Mouse (Mus musculus) liver, embryonic 14.5 days (tissue): ENCODE data around the gene Hal. TPM values are rescaled to one million over a fixed set of nuclear protein-coding genes. Genes with fewer than 3 reads are reported as not detected.

Experiments
- ATAC-seq: fragments of 200-750 bp; cut with Nextera tagmentation; 2 replicates; pipeline ENCODE4 v1.8.0; 2017; ENCODE audit warnings: moderate number of reproducible peaks, mild to moderate bottlenecking, moderate library complexity; ENCODE audit not compliant: insufficient read depth
- DNase-seq, 3 experiments: peaks; one replicate each; pipeline ENCODE4 v3.0.0-alpha.2; 2012 to 2013; ENCODE audit warnings: low read depth in 3 of 3, low spot score in 3 of 3
- H3K27ac ChIP-seq: fragments of 300-500 bp; sonication (generic); 2 replicates; pipeline ENCODE4 v1.5.1; 2014; ENCODE audit warnings: moderate library complexity, mild to moderate bottlenecking, control low read depth, inconsistent platforms
- H3K27me3 ChIP-seq: fragments of 300-500 bp; sonication (generic); 2 replicates; pipeline ENCODE4 v1.6.1; 2014; ENCODE audit warnings: mild to moderate bottlenecking, low read length, moderate library complexity; ENCODE audit not compliant: control insufficient read depth, insufficient read depth
- H3K36me3 ChIP-seq: fragments of 300-500 bp; sonication (generic); replicated peaks from 2 replicates; pipeline ENCODE4 v1.6.1; 2014; ENCODE audit warnings: low read depth; ENCODE audit not compliant: control insufficient read depth, insufficient read depth
- H3K4me1 ChIP-seq, 2 experiments: fragments of 200-500 bp in 1 of 2; fragments of 300-500 bp in 1 of 2; sonication (generic) in 1 of 2; replicated peaks; 2 replicates each; pipeline ENCODE4 v1.6.1; 2012 to 2014; ENCODE audit warnings: antibody characterized with exemption in 1 of 2, inconsistent platforms in 1 of 2, low read length in 1 of 2; ENCODE audit not compliant: control insufficient read depth in 2 of 2, insufficient read depth in 2 of 2
- H3K4me2 ChIP-seq: fragments of 300-500 bp; sonication (generic); 2 replicates; pipeline ENCODE4 v1.6.1; 2014; ENCODE audit warnings: low read depth, mild to moderate bottlenecking, control low read depth, moderate library complexity
- H3K4me3 ChIP-seq, 2 experiments: fragments of 200-500 bp in 1 of 2; fragments of 300-500 bp in 1 of 2; sonication (generic) in 1 of 2; 2 replicates each; pipeline ENCODE4 v1.5.1; 2012 to 2014; ENCODE audit warnings: low read depth in 2 of 2, low read length in 2 of 2, mild to moderate bottlenecking in 2 of 2, control low read depth in 1 of 2, inconsistent platforms in 1 of 2, moderate library complexity in 1 of 2; ENCODE audit not compliant: insufficient read depth in 1 of 2
- H3K9ac ChIP-seq: fragments of 300-500 bp; sonication (generic); replicated peaks from 2 replicates; pipeline ENCODE4 v1.6.1; 2014; ENCODE audit warnings: mild to moderate bottlenecking, control low read depth, moderate library complexity
- H3K9me3 ChIP-seq: fragments of 300-500 bp; sonication (generic); 2 replicates; pipeline ENCODE4 v1.6.1; 2016; ENCODE audit warnings: low read length, mixed read lengths; ENCODE audit not compliant: control insufficient read depth
- CTCF ChIP-seq: IDR thresholded peaks from 2 replicates; pipeline ENCODE4 v1.5.1; 2016; ENCODE audit warnings: antibody characterized with exemption, low read depth, control low read depth
- EP300 ChIP-seq: IDR thresholded peaks from 2 replicates; pipeline ENCODE4 v1.6.1; 2016; ENCODE audit warnings: antibody characterized with exemption, low read depth
- WGBS: fragments of 180-500 bp; shearing (Covaris S2); extraction: QIAGEN DNeasy Blood & Tissue Kit; methylation state at CpG from one replicate; pipeline ENCODE4 v1.1.7; 2014; ENCODE audit not compliant: insufficient replicate concordance; 5-methylcytosine and 5-hydroxymethylcytosine counted together
- polyA plus RNA-seq, 2 experiments: library from polyadenylated mRNA; depleted of rRNA in 1 of 2; stranded (reverse) in 1 of 2; unstranded in 1 of 2; fragments of >200 nt; fragmentation: Nextera tagmentation in 1 of 2; extraction: Ambion mirVana in 1 of 2; gene quantifications; 2 replicates each; pipeline versions ENCODE4 v1.2.1 to v1.2.3; 2012 to 2014

The Hal gene
- polyA plus RNA-seq, 2 experiments: 2.1 to 4.7 TPM

- TF ChIP-seq EP300 (no peak), CTCF (no peak)
- no peaks in the 10 kb centered on the region for H3K36me3 ChIP-seq
- H3K27ac ChIP-seq: no peak overlapping the region
- no peak overlapping the region for H3K4me3 ChIP-seq
- no peak overlapping the region for H3K4me2 ChIP-seq
- no peaks in the 10 kb centered on the region; a peak in 1 of 4 replicates for H3K4me1 ChIP-seq
- H3K9me3 ChIP-seq: no peaks in the 10 kb centered on the region
- H3K27me3 ChIP-seq: no peaks in the 10 kb centered on the region
- WGBS: 78% methylated on average over 10 of the region's 10 CpGs
- no peak overlapping the region for H3K9ac ChIP-seq
- DNase-seq: no peak
- ATAC-seq: no peak
Measured at GRCm38 (mm10) chr10:93567066-93567465, 78.5 kb downstream of the Hal start.

- WGBS: 74% methylated on average over 11 of the region's 11 CpGs
- H3K4me1 ChIP-seq: no peaks in the 10 kb centered on the region; a peak in 1 of 4 replicates
- ATAC-seq: no peak
Measured at GRCm38 (mm10) chr10:93567841-93568566, 79.4 kb downstream of the Hal start.

GRCm38 (mm10) chr10:93568671-93569070, 80.1 kb downstream of the Hal start:
- Histone ChIP-seq H3K4me1 (no peaks in the 10 kb centered on the region; a peak in 1 of 4 replicates), H3K36me3 (no peaks in the 10 kb centered on the region), H3K9me3 (no peaks in the 10 kb centered on the region), H3K27me3 (no peaks in the 10 kb centered on the region), H3K27ac (no peak overlapping the region), H3K9ac (no peak overlapping the region), H3K4me2 (no peak overlapping the region), H3K4me3 (no peak overlapping the region)
- DNase-seq (no peak), ATAC-seq (no peak)
- 64% methylated on average over 6 of the region's 6 CpGs for WGBS
- TF ChIP-seq EP300 (no peak), CTCF (no peak)

More at GRCm38 (mm10) chr10:93567841-93568566, 79.4 kb downstream of the Hal start:
- DNase-seq: no peak
- Histone ChIP-seq H3K27me3 (no peaks in the 10 kb centered on the region), H3K27ac (no peak overlapping the region), H3K4me2 (no peak overlapping the region), H3K9me3 (no peaks in the 10 kb centered on the region), H3K4me3 (no peak overlapping the region), H3K36me3 (no peaks in the 10 kb centered on the region), H3K9ac (no peak overlapping the region)
- no peak for TF ChIP-seq EP300
- TF ChIP-seq CTCF: 0 out of 2 replicates have a peak, but pooled peaks have one; percentile 9

Other genes with a start within 250 kb of the Hal start
- 3.1 and 4.6 TPM in 2 replicates for gene Elk3, start 177.6 kb upstream of the Hal start, polyA plus RNA-seq (2012; rRNA removed)
- gene Elk3, start 177.6 kb upstream of the Hal start, polyA plus RNA-seq (2014; fragmentation: Nextera tagmentation; extraction: Ambion mirVana): 3.7 and 4.0 TPM in 2 replicates
- gene Lta4h, start 35.4 kb upstream of the Hal start, polyA plus RNA-seq (2012; rRNA removed): 24.9 and 41.0 TPM in 2 replicates
- 63.4 and 65.8 TPM in 2 replicates for gene Lta4h, start 35.4 kb upstream of the Hal start, polyA plus RNA-seq (2014; fragmentation: Nextera tagmentation; extraction: Ambion mirVana)
- 4.1 and 5.7 TPM in 2 replicates for gene Amdhd1, start 51.3 kb downstream of the Hal start, polyA plus RNA-seq (2012; rRNA removed)
- gene Amdhd1, start 51.3 kb downstream of the Hal start, polyA plus RNA-seq (2014; fragmentation: Nextera tagmentation; extraction: Ambion mirVana): 9.7 and 10.1 TPM in 2 replicates
- gene Ccdc38, start 51.9 kb downstream of the Hal start, polyA plus RNA-seq (2012; rRNA removed): 0.02 TPM in 1 of 2 replicates, not detected in the other
- 0.09 and 0.15 TPM in 2 replicates for gene Ccdc38, start 51.9 kb downstream of the Hal start, polyA plus RNA-seq (2014; fragmentation: Nextera tagmentation; extraction: Ambion mirVana)
- gene Snrpf, start 100.9 kb downstream of the Hal start, polyA plus RNA-seq (2012; rRNA removed): 52.9 and 104 TPM in 2 replicates
- gene Snrpf, start 100.9 kb downstream of the Hal start, polyA plus RNA-seq (2014; fragmentation: Nextera tagmentation; extraction: Ambion mirVana): 85.5 and 88.1 TPM in 2 replicates
- 0.44 and 0.52 TPM in 2 replicates for gene Ntn4, start 151.9 kb downstream of the Hal start, polyA plus RNA-seq (2012; rRNA removed)
- gene Ntn4, start 151.9 kb downstream of the Hal start, polyA plus RNA-seq (2014; fragmentation: Nextera tagmentation; extraction: Ambion mirVana): 0.05 and 0.11 TPM in 2 replicates